Mouse (Mus musculus): ENCODE data around the gene Cox15.

DNA sequence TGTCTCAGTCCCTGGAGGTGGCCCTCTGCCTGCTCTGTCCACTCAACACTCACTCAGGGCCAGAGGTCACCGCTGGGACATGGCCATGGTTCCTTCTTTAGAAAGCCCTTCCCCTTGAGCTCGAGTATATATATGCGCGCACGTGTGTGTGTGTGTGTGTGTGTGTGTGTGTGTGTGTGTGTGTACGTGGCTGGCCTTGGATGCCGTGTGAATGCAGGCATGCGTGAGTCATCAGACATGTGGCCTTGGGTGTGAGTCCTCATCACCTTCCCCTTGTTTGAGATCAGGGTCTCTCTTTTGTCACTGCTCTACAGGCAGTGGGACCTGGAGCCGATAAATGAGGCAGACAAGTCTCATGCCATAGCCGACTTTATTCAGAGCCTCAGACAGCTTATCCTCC lies 29.3 kb downstream of the Cox15 start:
- TF ChIP-seq CTCF (IDR thresholded peaks at IDR 0.05) (no peak), POLR2A (IDR thresholded peaks at IDR 0.05; ENCODE audit: insufficient read depth, low read depth, low read length) (no peak), EP300 (IDR thresholded peaks at IDR 0.05; ENCODE audit: insufficient read depth, low read depth, low read length) (no peak)
